Mouse (Mus musculus) myocyte (in vitro differentiated cells): ENCODE results near the gene 1810009A15Rik.
"Not testable (repeated sequence)": the region's sequence is repeated elsewhere in the genome, so short reads cannot be mapped to it uniquely, and the experiment has no call there.

ENCODE experiments used
- CEBPB ChIP-seq: IDR thresholded peaks from 2 replicates; pipeline ENCODE4 v1.6.1; 2011; ENCODE audit warnings: mild to moderate bottlenecking, moderate library complexity; ENCODE audit not compliant: poor library complexity, insufficient read depth, severe bottlenecking
- MAX ChIP-seq: IDR thresholded peaks from one replicate; pipeline ENCODE4 v1.6.1; 2011; ENCODE audit warnings: low read depth, mild to moderate bottlenecking, control low read depth
- MYOD1 ChIP-seq, 3 experiments: IDR thresholded peaks; one replicate each; pipeline ENCODE4 v1.6.1; 2011; ENCODE audit warnings: control low read depth in 2 of 3, low read depth in 2 of 3, mild to moderate bottlenecking in 2 of 3, moderate library complexity in 1 of 3; ENCODE audit not compliant: insufficient read length in 2 of 3, control insufficient read depth in 1 of 3
- POLR2A ChIP-seq: IDR thresholded peaks from one replicate; pipeline ENCODE4 v1.6.1; 2011; ENCODE audit warnings: low read depth, mild to moderate bottlenecking, control low read depth, moderate library complexity; ENCODE audit not compliant: insufficient read length
- POLR2AphosphoS2 ChIP-seq: IDR thresholded peaks from one replicate; pipeline ENCODE4 v1.6.1; 2011; ENCODE audit warnings: low read depth, control low read depth; ENCODE audit not compliant: insufficient read length
- SRF ChIP-seq: IDR thresholded peaks from one replicate; pipeline ENCODE4 v1.6.1; 2011; ENCODE audit warnings: low read depth; ENCODE audit not compliant: control insufficient read depth, insufficient read length
- TCF12 ChIP-seq: IDR thresholded peaks from one replicate; pipeline ENCODE4 v1.6.1; 2011; ENCODE audit warnings: mild to moderate bottlenecking, control low read depth; ENCODE audit not compliant: poor library complexity, insufficient read depth, severe bottlenecking
- USF1 ChIP-seq: IDR thresholded peaks from one replicate; pipeline ENCODE4 v1.6.1; 2011; ENCODE audit warnings: low read depth, mild to moderate bottlenecking, control low read depth, moderate library complexity

DNA sequence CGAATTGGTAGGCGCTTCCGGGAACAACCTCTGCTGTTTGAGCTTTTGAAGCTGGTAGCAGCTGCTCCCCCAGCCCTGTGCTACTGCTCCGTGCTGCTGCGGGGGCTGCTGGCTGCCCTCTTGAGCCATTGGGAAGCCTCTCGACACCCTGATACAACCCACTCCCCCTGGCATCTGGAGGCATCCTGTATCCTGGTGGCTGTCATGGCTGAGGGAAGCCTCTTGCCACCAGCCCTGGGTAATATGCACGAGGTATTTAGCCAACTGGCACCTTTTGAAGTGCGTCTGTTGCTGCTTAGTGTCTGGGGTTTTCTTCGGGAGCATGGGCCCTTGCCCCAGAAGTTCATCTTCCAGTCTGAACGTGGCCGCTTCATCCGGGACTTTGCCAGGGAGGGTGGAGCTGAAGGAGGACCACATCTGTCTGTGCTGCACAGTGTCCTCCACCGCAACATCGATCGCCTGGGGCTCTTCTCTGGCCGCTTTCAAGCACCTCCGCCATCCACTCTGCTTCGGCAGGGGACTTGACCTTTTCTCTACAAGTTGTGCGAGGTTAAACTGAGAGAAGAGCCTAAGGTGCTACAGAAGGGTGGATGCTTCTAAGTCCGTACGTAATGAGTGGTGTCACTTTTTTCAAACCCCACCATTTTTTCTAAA is 8.7 kb downstream of the 1810009A15Rik start:
- not testable (repeated sequence) for TF ChIP-seq TCF12; POLR2A; MYOD1 (IDR thresholded peaks at IDR 0.05; ENCODE audit: control insufficient read depth in 1 of 3, insufficient read length in 2 of 3, low read depth in 2 of 3); SRF; POLR2AphosphoS2; MAX; CEBPB; USF1
